Mouse (Mus musculus): ENCODE data around the gene Lypd6. TPM values are rescaled to one million over a fixed set of nuclear protein-coding genes. Genes with fewer than 3 reads are reported as not detected.

Lypd6 gene
- polyA plus RNA-seq, 1 experiment from 2014 or later: 31.2 TPM

GRCm38 (mm10) chr2:50100364-50101151 is 34.3 kb downstream of the Lypd6 start:
- no peaks in the 10 kb centered on the region for H3K36me3 ChIP-seq (ENCODE audit: control insufficient read depth, insufficient read depth, low read length)
- ATAC-seq (ENCODE audit: insufficient number of reproducible peaks, insufficient read depth, low FRiP score, low read depth): peak; percentile 81
- H3K9ac ChIP-seq (replicated peaks; ENCODE audit: low read depth, low read length): no peak overlapping the region
- peak overlapping the region; percentile 77 for H3K27ac ChIP-seq (ENCODE audit: low read length)
- H3K4me2 ChIP-seq (replicated peaks; ENCODE audit: low read depth, low read length): no peak overlapping the region
- no peaks in the 10 kb centered on the region for H3K27me3 ChIP-seq (ENCODE audit: control insufficient read depth, insufficient read depth, low read length)
- no peaks in the 10 kb centered on the region for H3K9me3 ChIP-seq (ENCODE audit: control insufficient read depth, low read depth, low read length)
- no peak overlapping the region for H3K4me3 ChIP-seq (ENCODE audit: low read depth, low read length)
- H3K4me1 ChIP-seq (ENCODE audit: control insufficient read depth, insufficient read depth, low read length): peaks cover 10% of the 10 kb centered on the region
- WGBS: 20% methylated on average over 9 of the region's 9 CpGs

- WGBS: 71% methylated on average over 1 of the region's 1 CpGs
Observed at GRCm38 (mm10) chr2:50101152-50101450, 34.9 kb downstream of the Lypd6 start.

GRCm38 (mm10) chr2:50103850-50104503 is 37.7 kb downstream of the Lypd6 start:
- WGBS: 61% methylated on average over 7 of the region's 7 CpGs
- no peak overlapping the region for H3K9ac ChIP-seq (replicated peaks; ENCODE audit: low read depth, low read length)
- H3K4me1 ChIP-seq (ENCODE audit: control insufficient read depth, insufficient read depth, low read length): peaks cover 10% of the 10 kb centered on the region
- peak; percentile 87 for ATAC-seq (ENCODE audit: insufficient number of reproducible peaks, insufficient read depth, low FRiP score, low read depth)
- H3K4me2 ChIP-seq (replicated peaks; ENCODE audit: low read depth, low read length): no peak overlapping the region
- no peaks in the 10 kb centered on the region for H3K27me3 ChIP-seq (ENCODE audit: control insufficient read depth, insufficient read depth, low read length)
- H3K27ac ChIP-seq (ENCODE audit: low read length): peak overlapping the region; percentile 74; the same call in 1 of the 2 replicates
- no peaks in the 10 kb centered on the region for H3K9me3 ChIP-seq (ENCODE audit: control insufficient read depth, low read depth, low read length)
- H3K36me3 ChIP-seq (ENCODE audit: control insufficient read depth, insufficient read depth, low read length): no peaks in the 10 kb centered on the region
- H3K4me3 ChIP-seq (ENCODE audit: low read depth, low read length): no peak overlapping the region

More at GRCm38 (mm10) chr2:50101152-50101450, 34.9 kb downstream of the Lypd6 start:
- no peaks in the 10 kb centered on the region for H3K36me3 ChIP-seq (ENCODE audit: control insufficient read depth, insufficient read depth, low read length)
- H3K4me3 ChIP-seq (ENCODE audit: low read depth, low read length): no peak overlapping the region
- H3K27ac ChIP-seq (ENCODE audit: low read length): peak overlapping the region; percentile 77
- H3K9ac ChIP-seq (replicated peaks; ENCODE audit: low read depth, low read length): no peak overlapping the region
- no peak overlapping the region for H3K4me2 ChIP-seq (replicated peaks; ENCODE audit: low read depth, low read length)
- H3K27me3 ChIP-seq (ENCODE audit: control insufficient read depth, insufficient read depth, low read length): no peaks in the 10 kb centered on the region
- peaks cover 10% of the 10 kb centered on the region for H3K4me1 ChIP-seq (ENCODE audit: control insufficient read depth, insufficient read depth, low read length)
- H3K9me3 ChIP-seq (ENCODE audit: control insufficient read depth, low read depth, low read length): no peaks in the 10 kb centered on the region
- no peak for ATAC-seq (ENCODE audit: insufficient number of reproducible peaks, insufficient read depth, low FRiP score, low read depth)

GRCm38 (mm10) chr2:50105590-50105989 is 39.4 kb downstream of the Lypd6 start:
- H3K27ac ChIP-seq (ENCODE audit: low read length): no peak overlapping the region
- no peaks in the 10 kb centered on the region for H3K36me3 ChIP-seq (ENCODE audit: control insufficient read depth, insufficient read depth, low read length)
- peaks cover 14% of the 10 kb centered on the region for H3K4me1 ChIP-seq (ENCODE audit: control insufficient read depth, insufficient read depth, low read length)
- H3K4me2 ChIP-seq (replicated peaks; ENCODE audit: low read depth, low read length): no peak overlapping the region
- no peaks in the 10 kb centered on the region for H3K27me3 ChIP-seq (ENCODE audit: control insufficient read depth, insufficient read depth, low read length)
- no peaks in the 10 kb centered on the region for H3K9me3 ChIP-seq (ENCODE audit: control insufficient read depth, low read depth, low read length)
- no peak overlapping the region for H3K9ac ChIP-seq (replicated peaks; ENCODE audit: low read depth, low read length)
- 63% methylated on average over 3 of the region's 3 CpGs for WGBS
- ATAC-seq (ENCODE audit: insufficient number of reproducible peaks, insufficient read depth, low FRiP score, low read depth): no peak
- no peak overlapping the region for H3K4me3 ChIP-seq (ENCODE audit: low read depth, low read length)

GRCm38 (mm10) chr2:50105992-50106391 is 39.8 kb downstream of the Lypd6 start:
- H3K4me3 ChIP-seq (ENCODE audit: low read depth, low read length): no peak overlapping the region
- peaks cover 14% of the 10 kb centered on the region for H3K4me1 ChIP-seq (ENCODE audit: control insufficient read depth, insufficient read depth, low read length)
- H3K27ac ChIP-seq (ENCODE audit: low read length): no peak overlapping the region
- no peak overlapping the region for H3K4me2 ChIP-seq (replicated peaks; ENCODE audit: low read depth, low read length)
- no peaks in the 10 kb centered on the region for H3K36me3 ChIP-seq (ENCODE audit: control insufficient read depth, insufficient read depth, low read length)
- H3K9ac ChIP-seq (replicated peaks; ENCODE audit: low read depth, low read length): no peak overlapping the region
- H3K27me3 ChIP-seq (ENCODE audit: control insufficient read depth, insufficient read depth, low read length): no peaks in the 10 kb centered on the region
- no peak for ATAC-seq (ENCODE audit: insufficient number of reproducible peaks, insufficient read depth, low FRiP score, low read depth)
- WGBS: 89% methylated on average over 3 of the region's 3 CpGs
- H3K9me3 ChIP-seq (ENCODE audit: control insufficient read depth, low read depth, low read length): no peaks in the 10 kb centered on the region

- 73% methylated on average over 3 of the region's 3 CpGs for WGBS
- Histone ChIP-seq H3K9me3 (ENCODE audit: control insufficient read depth, low read depth, low read length) (no peaks in the 10 kb centered on the region), H3K36me3 (ENCODE audit: control insufficient read depth, insufficient read depth, low read length) (no peaks in the 10 kb centered on the region), H3K27ac (ENCODE audit: low read length) (no peak overlapping the region), H3K4me1 (ENCODE audit: control insufficient read depth, insufficient read depth, low read length) (peaks cover 7% of the 10 kb centered on the region; the same call in 1 of the 2 replicates), H3K4me2 (replicated peaks; ENCODE audit: low read depth, low read length) (no peak overlapping the region), H3K27me3 (ENCODE audit: control insufficient read depth, insufficient read depth, low read length) (no peaks in the 10 kb centered on the region), H3K4me3 (ENCODE audit: low read depth, low read length) (no peak overlapping the region), H3K9ac (replicated peaks; ENCODE audit: low read depth, low read length) (no peak overlapping the region)
- ATAC-seq (ENCODE audit: insufficient number of reproducible peaks, insufficient read depth, low FRiP score, low read depth): no peak
Observed at GRCm38 (mm10) chr2:50106879-50107278, 40.6 kb downstream of the Lypd6 start.

GRCm38 (mm10) chr2:50110167-50110566 is 43.9 kb downstream of the Lypd6 start:
- Histone ChIP-seq H3K9me3 (ENCODE audit: control insufficient read depth, low read depth, low read length) (no peaks in the 10 kb centered on the region), H3K27ac (ENCODE audit: low read length) (peak overlapping the region; percentile 66), H3K36me3 (ENCODE audit: control insufficient read depth, insufficient read depth, low read length) (no peaks in the 10 kb centered on the region), H3K9ac (replicated peaks; ENCODE audit: low read depth, low read length) (no peak overlapping the region), H3K4me2 (replicated peaks; ENCODE audit: low read depth, low read length) (no peak overlapping the region), H3K27me3 (ENCODE audit: control insufficient read depth, insufficient read depth, low read length) (no peaks in the 10 kb centered on the region), H3K4me1 (ENCODE audit: control insufficient read depth, insufficient read depth, low read length) (peaks cover 4% of the 10 kb centered on the region; the same call in 1 of the 2 replicates), H3K4me3 (ENCODE audit: low read depth, low read length) (no peak overlapping the region)
- 24% methylated on average over 10 of the region's 10 CpGs for WGBS
- ATAC-seq (ENCODE audit: insufficient number of reproducible peaks, insufficient read depth, low FRiP score, low read depth): 0 out of 2 replicates have a peak, but pooled peaks have one; percentile 24

GRCm38 (mm10) chr2:50111169-50111568 is 44.9 kb downstream of the Lypd6 start:
- WGBS: 87% methylated on average over 3 of the region's 3 CpGs
- H3K27ac ChIP-seq (ENCODE audit: low read length): no peak overlapping the region
- no peak for ATAC-seq (ENCODE audit: insufficient number of reproducible peaks, insufficient read depth, low FRiP score, low read depth)

More at GRCm38 (mm10) chr2:50111169-50111568, 44.9 kb downstream of the Lypd6 start:
- H3K4me2 ChIP-seq (replicated peaks; ENCODE audit: low read depth, low read length): no peak overlapping the region
- H3K36me3 ChIP-seq (ENCODE audit: control insufficient read depth, insufficient read depth, low read length): no peaks in the 10 kb centered on the region
- H3K4me3 ChIP-seq (ENCODE audit: low read depth, low read length): no peak overlapping the region
- H3K9me3 ChIP-seq (ENCODE audit: control insufficient read depth, low read depth, low read length): no peaks in the 10 kb centered on the region
- no peak overlapping the region for H3K9ac ChIP-seq (replicated peaks; ENCODE audit: low read depth, low read length)
- no peaks in the 10 kb centered on the region for H3K27me3 ChIP-seq (ENCODE audit: control insufficient read depth, insufficient read depth, low read length)
- peaks cover 4% of the 10 kb centered on the region; the same call in 1 of the 2 replicates for H3K4me1 ChIP-seq (ENCODE audit: control insufficient read depth, insufficient read depth, low read length)
